Mouse (Mus musculus) erythroblast, embryonic 14.5 days (primary cell): ENCODE results near the gene Sgcd. TPM values are rescaled to one million over a fixed set of nuclear protein-coding genes. Genes with fewer than 3 reads are reported as not detected.

Source experiments
- H3K27me3 ChIP-seq: 2 replicates; pipeline ENCODE4 v1.6.1; 2012; ENCODE audit warnings: inconsistent platforms; ENCODE audit not compliant: control insufficient read depth
- H3K36me3 ChIP-seq: 2 replicates; pipeline ENCODE4 v1.6.1; 2012; ENCODE audit warnings: mild to moderate bottlenecking, inconsistent platforms; ENCODE audit not compliant: control insufficient read depth
- H3K4me1 ChIP-seq: 2 replicates; pipeline ENCODE4 v1.6.1; 2012; ENCODE audit warnings: inconsistent platforms; ENCODE audit not compliant: control insufficient read depth
- H3K4me3 ChIP-seq: replicated peaks from 2 replicates; pipeline ENCODE3; 2012; ENCODE audit warnings: moderate library complexity, mild to moderate bottlenecking, inconsistent platforms
- H3K9me3 ChIP-seq: 2 replicates; pipeline ENCODE4 v1.6.1; 2012; ENCODE audit warnings: low read length, inconsistent platforms, mixed read lengths; ENCODE audit not compliant: control insufficient read depth
- GATA1 ChIP-seq: IDR thresholded peaks from 2 replicates; pipeline ENCODE4 v1.6.1; 2012; ENCODE audit warnings: low read length, inconsistent platforms, mixed read lengths
- TAL1 ChIP-seq: IDR thresholded peaks from 3 replicates; pipeline ENCODE4 v1.6.1; 2012; ENCODE audit warnings: low read length, inconsistent platforms, mixed read lengths
- polyA plus RNA-seq: library from polyadenylated mRNA; stranded (reverse); fragments of >175 nt; gene quantifications from 2 replicates; pipeline ENCODE4 v1.2.3, GENCODE M21; 2012

The Sgcd gene
- polyA plus RNA-seq, 1 experiment, result not detected

- H3K4me1 ChIP-seq, result no peaks in the 10 kb centered on the region
- TF ChIP-seq GATA1 (no peak), TAL1 (no peak)
- no peak overlapping the region for H3K4me3 ChIP-seq
- H3K9me3 ChIP-seq, result no peaks in the 10 kb centered on the region
- no peaks in the 10 kb centered on the region for H3K27me3 ChIP-seq
- H3K36me3 ChIP-seq, result no peaks in the 10 kb centered on the region
Observed at GRCm38 (mm10) chr11:47377421-47377820, 611.3 kb downstream of the Sgcd start.

- TF ChIP-seq GATA1, result no peak
- TF ChIP-seq TAL1, result no peak
- Histone ChIP-seq H3K4me1 (no peaks in the 10 kb centered on the region), H3K36me3 (no peaks in the 10 kb centered on the region), H3K27me3 (no peaks in the 10 kb centered on the region), H3K9me3 (no peaks in the 10 kb centered on the region), H3K4me3 (no peak overlapping the region)
Observed at GRCm38 (mm10) chr11:47376915-47377314, 611.9 kb downstream of the Sgcd start.

- no peaks in the 10 kb centered on the region for H3K27me3 ChIP-seq
Observed at GRCm38 (mm10) chr11:47371616-47372015, 617.2 kb downstream of the Sgcd start.

GRCm38 (mm10) chr11:47351585-47351984, 637.2 kb downstream of the Sgcd start:
- H3K9me3 ChIP-seq, result no peaks in the 10 kb centered on the region; the same call in none of the 2 replicates
- H3K4me3 ChIP-seq, result no peak overlapping the region
- H3K4me1 ChIP-seq, result no peaks in the 10 kb centered on the region
- TF ChIP-seq GATA1 (no peak), TAL1 (no peak)
- no peaks in the 10 kb centered on the region for H3K27me3 ChIP-seq
- H3K36me3 ChIP-seq, result no peaks in the 10 kb centered on the region

More at GRCm38 (mm10) chr11:47371616-47372015, 617.2 kb downstream of the Sgcd start:
- Histone ChIP-seq H3K4me1 (no peaks in the 10 kb centered on the region), H3K9me3 (no peaks in the 10 kb centered on the region), H3K4me3 (no peak overlapping the region), H3K36me3 (no peaks in the 10 kb centered on the region)
- TF ChIP-seq TAL1 (no peak), GATA1 (no peak)

- Histone ChIP-seq H3K4me1 (no peaks in the 10 kb centered on the region), H3K9me3 (no peaks in the 10 kb centered on the region; the same call in 1 of the 2 replicates), H3K4me3 (no peak overlapping the region), H3K27me3 (no peaks in the 10 kb centered on the region), H3K36me3 (no peaks in the 10 kb centered on the region)
- TF ChIP-seq TAL1 (no peak), GATA1 (no peak)
Observed at GRCm38 (mm10) chr11:47343486-47343885, 645.3 kb downstream of the Sgcd start.

- Histone ChIP-seq H3K4me1 (no peaks in the 10 kb centered on the region), H3K4me3 (no peak overlapping the region), H3K27me3 (no peaks in the 10 kb centered on the region), H3K9me3 (no peaks in the 10 kb centered on the region; the same call in 1 of the 2 replicates), H3K36me3 (no peaks in the 10 kb centered on the region)
- TF ChIP-seq GATA1, result no peak
- no peak for TF ChIP-seq TAL1
Observed at GRCm38 (mm10) chr11:47333702-47334101, 655.1 kb downstream of the Sgcd start.

- TF ChIP-seq TAL1 (no peak), GATA1 (no peak)
- Histone ChIP-seq H3K9me3 (no peaks in the 10 kb centered on the region), H3K27me3 (no peaks in the 10 kb centered on the region), H3K4me3 (no peak overlapping the region), H3K36me3 (no peaks in the 10 kb centered on the region), H3K4me1 (no peaks in the 10 kb centered on the region)
Observed at GRCm38 (mm10) chr11:47305579-47305978, 683.2 kb downstream of the Sgcd start.

- Histone ChIP-seq H3K9me3 (no peaks in the 10 kb centered on the region), H3K36me3 (no peaks in the 10 kb centered on the region), H3K4me1 (no peaks in the 10 kb centered on the region), H3K27me3 (no peaks in the 10 kb centered on the region), H3K4me3 (no peak overlapping the region)
- TF ChIP-seq TAL1, result no peak
- no peak for TF ChIP-seq GATA1
Observed at GRCm38 (mm10) chr11:47304702-47305450, 683.9 kb downstream of the Sgcd start.

GRCm38 (mm10) chr11:47299777-47300176, 689.0 kb downstream of the Sgcd start:
- no peak for TF ChIP-seq GATA1
- no peak for TF ChIP-seq TAL1
- H3K27me3 ChIP-seq, result no peaks in the 10 kb centered on the region
- no peaks in the 10 kb centered on the region for H3K9me3 ChIP-seq
- H3K4me3 ChIP-seq, result no peak overlapping the region
- H3K4me1 ChIP-seq, result no peaks in the 10 kb centered on the region
- H3K36me3 ChIP-seq, result no peaks in the 10 kb centered on the region
